11 mouse cellular contexts compared by ENCODE assay signal in the genomic region with DNA sequence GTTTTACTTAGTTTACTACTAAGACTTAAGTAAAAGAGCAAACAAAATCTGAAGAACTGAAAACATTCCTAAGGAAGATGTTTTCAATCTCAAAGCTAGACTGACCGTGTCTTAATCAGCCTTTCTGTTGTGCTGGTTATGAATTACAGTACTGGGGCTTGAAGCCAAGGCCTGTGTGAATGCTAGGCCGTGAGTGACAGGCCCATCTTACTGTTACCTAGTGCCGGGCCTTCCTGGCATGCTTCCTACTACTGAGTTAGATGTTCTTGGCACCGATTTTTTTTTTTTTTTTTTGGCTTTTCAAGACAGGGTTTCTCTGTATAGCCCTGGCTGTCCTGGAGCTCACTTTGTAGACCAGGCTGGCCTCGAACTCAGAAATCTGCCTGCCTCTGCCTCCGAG.
"Had no signal": no experiment of that assay in that cellular context is flagged by ENCODE, and none has a peak within 500 bp of the region (broad histone marks: within the 10 kb centered on the region; RNA-seq: fewer than 3 reads in every experiment).

No protein-coding gene starts in this region.

- H3K9ac ChIP-seq: limb, embryonic 15.5 days; liver, embryonic 12.5 days; lung, embryonic 14.5 days; neural tube, embryonic 15.5 days had no signal

- H3K9me3 ChIP-seq: limb, embryonic 15.5 days; liver, embryonic 12.5 days; midbrain, embryonic 10.5 days; neural tube, embryonic 15.5 days had no signal

- H3K4me2 ChIP-seq: limb, embryonic 15.5 days; liver, embryonic 12.5 days; lung, embryonic 14.5 days; neural tube, embryonic 15.5 days had no signal

- DNase-seq: lung, embryonic 14.5 days; lung, postnatal 10 days; lung, postnatal 4 days; right cerebral cortex, adult 18-20 months; right cerebral cortex, postnatal 25 days had no signal

- H3K4me1 ChIP-seq: limb, embryonic 15.5 days; liver, embryonic 12.5 days; midbrain, embryonic 10.5 days; neural tube, embryonic 15.5 days had no signal

- H3K27me3 ChIP-seq: limb, embryonic 15.5 days; liver, embryonic 12.5 days; neural tube, embryonic 15.5 days had no signal

- ATAC-seq: liver, embryonic 12.5 days had no signal

- H3K4me3 ChIP-seq: limb, embryonic 15.5 days; liver, embryonic 12.5 days; midbrain, embryonic 10.5 days; myocyte; neural tube, embryonic 15.5 days had no signal

- H3K27ac ChIP-seq: kidney, postnatal 0 days; limb, embryonic 15.5 days; liver, embryonic 12.5 days; midbrain, embryonic 10.5 days; neural tube, embryonic 15.5 days had no signal
